Mouse (Mus musculus) CH12.LX (cell line): ENCODE measurements at regions not wholly inside any gene's neighbourhood (a gene's known extent, or its start where the extent isn't known, plus 50 kb on each side); places are given as distances from the start of the nearest gene placed in this dataset.

Experiments
- CTCF ChIP-seq, 2 experiments: IDR thresholded peaks in 1 of 2; conservative IDR thresholded peaks in 1 of 2; 2 replicates each; pipeline ENCODE4 v1.5.1; 2011 to 2012; ENCODE audit warnings: low read depth in 2 of 2, low read length in 2 of 2, improper control_type of control experiment in 1 of 2, inconsistent platforms in 1 of 2, mild to moderate bottlenecking in 1 of 2, moderate library complexity in 1 of 2
- EP300 ChIP-seq: IDR thresholded peaks from 2 replicates; pipeline ENCODE4 v1.6.1; 2011; ENCODE audit warnings: low read length, improper control_type of control experiment
- HCFC1 ChIP-seq: IDR thresholded peaks from 2 replicates; pipeline ENCODE4 v1.6.1; 2012; ENCODE audit warnings: low read depth, mild to moderate bottlenecking, inconsistent platforms, low read length, improper control_type of control experiment
- MYC ChIP-seq: IDR thresholded peaks from 2 replicates; pipeline ENCODE4 v1.6.1; 2011; ENCODE audit warnings: low read depth, mild to moderate bottlenecking, improper control_type of control experiment, low read length
- POLR2AphosphoS2 ChIP-seq: IDR thresholded peaks from 2 replicates; pipeline ENCODE4 v1.6.1; 2011; ENCODE audit warnings: low read depth, low read length, improper control_type of control experiment
- RCOR1 ChIP-seq: conservative IDR thresholded peaks from 2 replicates; pipeline ENCODE4 v1.6.1; 2012; ENCODE audit warnings: low read depth, mild to moderate bottlenecking, inconsistent platforms, low read length, improper control_type of control experiment
- TBP ChIP-seq: conservative IDR thresholded peaks from 2 replicates; pipeline ENCODE4 v1.6.1; 2011; ENCODE audit warnings: low read depth, low read length, improper control_type of control experiment
- USF1 ChIP-seq: IDR thresholded peaks from 2 replicates; pipeline ENCODE4 v1.6.1; 2014; ENCODE audit warnings: low read depth, mild to moderate bottlenecking, inconsistent platforms, low read length, improper control_type of control experiment

DNA sequence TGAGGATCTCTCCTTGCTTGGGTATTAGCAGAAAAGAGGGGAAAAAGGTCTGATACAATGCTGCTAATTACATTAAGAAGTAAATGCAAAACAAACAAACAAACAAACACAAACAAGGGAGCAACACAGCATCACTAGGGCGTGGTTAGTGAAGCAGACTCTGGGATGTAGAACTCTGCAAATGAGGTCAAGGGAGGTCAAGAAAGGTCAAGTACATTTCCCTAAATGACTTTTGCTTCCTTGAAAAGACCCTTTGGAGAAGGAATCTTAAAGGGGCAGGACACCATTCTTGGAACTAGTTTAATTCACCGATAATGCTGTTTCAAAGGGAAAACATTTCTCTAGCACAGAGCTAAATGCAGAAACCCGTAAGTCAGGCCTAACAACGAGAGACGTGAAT, 403.6 kb downstream of the Glrx3 start:
- TF ChIP-seq CTCF (conservative IDR thresholded peaks at IDR 0.05 in 1 of 2, IDR thresholded peaks at IDR 0.05 in 1 of 2; ENCODE audit: low read depth in 2 of 2, low read length in 2 of 2) = no peak
- TF ChIP-seq MYC = no peak
- no peak for TF ChIP-seq EP300
- no peak for TF ChIP-seq USF1
- no peak for TF ChIP-seq RCOR1
- TF ChIP-seq HCFC1 = no peak
- no peak for TF ChIP-seq POLR2AphosphoS2
- no peak for TF ChIP-seq TBP
